Comparison of ENCODE assay signal across 8 mouse cellular contexts in genomic region chr9:63779950-63780887, GRCm38 (mm10). TPM values are rescaled to one million over a fixed set of nuclear protein-coding genes. Genes with fewer than 3 reads are reported as not detected.
A peak's percentile ranks its signal among the peaks of the same experiment; 100 is the strongest.
DNase-seq lines count a peak whose midpoint lies in the region; ATAC-seq and TF ChIP-seq lines count a peak whose summit lies in the region.

No protein-coding gene starts in this region.

- ATAC-seq in midbrain, embryonic 14.5 days (ENCODE audit: low FRiP score, low TSS enrichment) = no peak
- 0 out of 2 replicates have a peak, but pooled peaks have one; percentile 6 for ATAC-seq in kidney, postnatal 0 days (replicated peaks; ENCODE audit: low FRiP score, low read depth)

- no peaks in the 10 kb centered on the region for H3K36me3 ChIP-seq in midbrain, embryonic 10.5 days
- H3K36me3 ChIP-seq in midbrain, embryonic 14.5 days (ENCODE audit: control insufficient read depth, insufficient read depth, low read length) = no peaks in the 10 kb centered on the region
- no peaks in the 10 kb centered on the region for H3K36me3 ChIP-seq in kidney, postnatal 0 days (ENCODE audit: insufficient read depth, low read length)

- H3K27me3 ChIP-seq in midbrain, embryonic 10.5 days (ENCODE audit: low read depth, poor library complexity, severe bottlenecking) = peaks cover 55% of the 10 kb centered on the region
- H3K27me3 ChIP-seq in midbrain, embryonic 14.5 days (ENCODE audit: control insufficient read depth, insufficient read depth, low read length) = no peaks in the 10 kb centered on the region
- no peaks in the 10 kb centered on the region for H3K27me3 ChIP-seq in kidney, postnatal 0 days (ENCODE audit: insufficient read depth, low read length)

- TF ChIP-seq CTCF in kidney, postnatal 0 days (IDR thresholded peaks at IDR 0.05; ENCODE audit: low read depth) = no peak

- 67% methylated on average over 17 of the region's 17 CpGs for WGBS in midbrain, embryonic 10.5 days
- WGBS in midbrain, embryonic 14.5 days = 62% methylated on average over 17 of the region's 17 CpGs
- WGBS in kidney, postnatal 0 days = 26% methylated on average over 17 of the region's 17 CpGs

- H3K4me2 ChIP-seq in midbrain, embryonic 14.5 days (ENCODE audit: low read length) = no peak overlapping the region
- H3K4me2 ChIP-seq in kidney, postnatal 0 days (ENCODE audit: low read length) = no peak overlapping the region

- no peak for DNase-seq in midbrain, embryonic 10.5 days (ENCODE audit: low spot score)
- no peak for DNase-seq in midbrain, embryonic 14.5 days
- DNase-seq in gastrocnemius, adult 8-10 months (ENCODE audit: low spot score in 2 of 2) = peak; percentile 32 to 35
- peak; percentile 69 for DNase-seq in kidney, postnatal 0 days (ENCODE audit: low spot score)
- peak; percentile 16 for DNase-seq in liver
- peak; percentile 94 for DNase-seq in right cerebral cortex, adult 18-20 months
- DNase-seq in cerebellum, adult 18-20 months = no peak
- DNase-seq in urinary bladder, postnatal 10 days (ENCODE audit: low spot score) = no peak

- peaks cover 47% of the 10 kb centered on the region for H3K4me1 ChIP-seq in midbrain, embryonic 10.5 days
- 0 out of 2 replicates have a peak, but pooled peaks cover 3% of the 10 kb centered on the region for H3K4me1 ChIP-seq in midbrain, embryonic 14.5 days (ENCODE audit: control insufficient read depth, insufficient read depth, low read length)
- peaks cover 13% of the 10 kb centered on the region for H3K4me1 ChIP-seq in kidney, postnatal 0 days (replicated peaks; ENCODE audit: insufficient read depth, low read length)

- H3K27ac ChIP-seq in midbrain, embryonic 10.5 days (replicated peaks) = peak overlapping the region; percentile 38; the same call in 1 of the 2 replicates
- no peak overlapping the region for H3K27ac ChIP-seq in midbrain, embryonic 14.5 days (replicated peaks; ENCODE audit: low read depth, low read length)
- peak overlapping the region; percentile 51 for H3K27ac ChIP-seq in kidney, postnatal 0 days

- no peak overlapping the region for H3K4me3 ChIP-seq in midbrain, embryonic 10.5 days
- no peak overlapping the region for H3K4me3 ChIP-seq in midbrain, embryonic 14.5 days (replicated peaks; ENCODE audit: low read depth, low read length)
- H3K4me3 ChIP-seq in kidney, postnatal 0 days (replicated peaks; ENCODE audit: low read depth, low read length) = no peak overlapping the region

- no peak overlapping the region for H3K9ac ChIP-seq in midbrain, embryonic 14.5 days (replicated peaks; ENCODE audit: low read length)
- peak overlapping the region; percentile 10; the same call in 1 of the 2 replicates for H3K9ac ChIP-seq in kidney, postnatal 0 days (ENCODE audit: low read depth, low read length)

- no peaks in the 10 kb centered on the region for H3K9me3 ChIP-seq in midbrain, embryonic 10.5 days (replicated peaks)
- no peaks in the 10 kb centered on the region for H3K9me3 ChIP-seq in midbrain, embryonic 14.5 days (ENCODE audit: control insufficient read depth, low read length)
- H3K9me3 ChIP-seq in kidney, postnatal 0 days (replicated peaks; ENCODE audit: low read length) = no peaks in the 10 kb centered on the region

RNA-seq across cellular contexts. Expression of gene Smad3, which starts 22.4 kb away (rescaled TPM):
- polyA plus RNA-seq in midbrain, embryonic 10.5 days (2016; fragmentation: Nextera tagmentation; extraction: Ambion mirVana) = 21.7 and 22.5 TPM in 2 replicates
- 4.9 and 7.7 TPM in 2 replicates for polyA plus RNA-seq in midbrain, embryonic 14.5 days (2014; fragmentation: Nextera tagmentation; extraction: Ambion mirVana)
- total RNA-seq in gastrocnemius, adult 8-10 months (2022) = 10 to 100 TPM; 44.2 to 62.0 (median 46.1) TPM
- polyA plus RNA-seq in kidney, postnatal 0 days (2015; fragmentation: Nextera tagmentation; extraction: Ambion mirVana) = 19.2 and 20.0 TPM in 2 replicates

Comparison
In these comparisons a context has a peak if more than half of its experiments do, and no peak if none do; other contexts are left out.
1. DNase-seq: peak in gastrocnemius, adult 8-10 months (2 of 2), kidney, postnatal 0 days (single experiment), liver (single experiment) and right cerebral cortex, adult 18-20 months (single experiment); none in midbrain, embryonic 10.5 days (single experiment), midbrain, embryonic 14.5 days (single experiment), cerebellum, adult 18-20 months (0 of 2) and urinary bladder, postnatal 10 days (single experiment).